Comparison of ENCODE assay signal across 9 mouse cellular contexts in genomic region chr14:31662555-31663211, GRCm38 (mm10). TPM values are rescaled to one million over a fixed set of nuclear protein-coding genes. Genes with fewer than 3 reads are reported as not detected.
A peak's percentile ranks its signal among the peaks of the same experiment; 100 is the strongest.
DNase-seq lines count a peak whose midpoint lies in the region; ATAC-seq lines count a peak whose summit lies in the region.
"Had no signal": no experiment of that assay in that cellular context is flagged by ENCODE, and none has a peak within 500 bp of the region (broad histone marks: within the 10 kb centered on the region; RNA-seq: fewer than 3 reads in every experiment).

No protein-coding gene starts in this region.

- 23% methylated on average over 9 of the region's 9 CpGs for WGBS in forebrain, embryonic 15.5 days
- 28% methylated on average over 9 of the region's 9 CpGs for WGBS in hindbrain, embryonic 11.5 days
- WGBS in limb, embryonic 13.5 days = 18% methylated on average over 9 of the region's 9 CpGs
- WGBS in midbrain, embryonic 15.5 days = 30% methylated on average over 9 of the region's 9 CpGs

- H3K27me3 ChIP-seq in forebrain, embryonic 15.5 days = no peaks in the 10 kb centered on the region
- H3K27me3 ChIP-seq in hindbrain, embryonic 11.5 days (ENCODE audit: control insufficient read depth, insufficient read depth, low read length) = no peaks in the 10 kb centered on the region
- H3K27me3 ChIP-seq in limb, embryonic 13.5 days = no peaks in the 10 kb centered on the region
- no peaks in the 10 kb centered on the region for H3K27me3 ChIP-seq in midbrain, embryonic 15.5 days (replicated peaks)

- peak overlapping the region; percentile 50 for H3K9ac ChIP-seq in forebrain, embryonic 15.5 days (replicated peaks)
- peak overlapping the region; percentile 62 for H3K9ac ChIP-seq in hindbrain, embryonic 11.5 days (ENCODE audit: low read depth, low read length)
- peak overlapping the region; percentile 55 for H3K9ac ChIP-seq in limb, embryonic 13.5 days
- peak overlapping the region; percentile 71 for H3K9ac ChIP-seq in midbrain, embryonic 15.5 days

- H3K36me3 ChIP-seq in forebrain, embryonic 15.5 days = peaks cover 3% of the 10 kb centered on the region; the same call in 1 of the 2 replicates
- no peaks in the 10 kb centered on the region for H3K36me3 ChIP-seq in hindbrain, embryonic 11.5 days (ENCODE audit: control insufficient read depth, insufficient read depth, low read length)
- H3K36me3 ChIP-seq in limb, embryonic 13.5 days = peaks cover 18% of the 10 kb centered on the region
- H3K36me3 ChIP-seq in midbrain, embryonic 15.5 days (replicated peaks) = no peaks in the 10 kb centered on the region

- peak overlapping the region; percentile 41 for H3K4me3 ChIP-seq in forebrain, embryonic 15.5 days
- peak overlapping the region; percentile 20; the same call in 1 of the 2 replicates for H3K4me3 ChIP-seq in hindbrain, embryonic 11.5 days (ENCODE audit: low read depth, low read length)
- peak overlapping the region; percentile 34 for H3K4me3 ChIP-seq in limb, embryonic 13.5 days
- peak overlapping the region; percentile 43 for H3K4me3 ChIP-seq in midbrain, embryonic 15.5 days

- peaks cover 57% of the 10 kb centered on the region for H3K4me1 ChIP-seq in forebrain, embryonic 15.5 days
- peaks cover 8% of the 10 kb centered on the region for H3K4me1 ChIP-seq in hindbrain, embryonic 11.5 days (replicated peaks; ENCODE audit: control insufficient read depth, insufficient read depth, low read length)
- peaks cover 87% of the 10 kb centered on the region for H3K4me1 ChIP-seq in limb, embryonic 13.5 days
- peaks cover 45% of the 10 kb centered on the region for H3K4me1 ChIP-seq in midbrain, embryonic 15.5 days

- ATAC-seq in cerebellum, adult (ENCODE audit: insufficient number of reproducible peaks, low FRiP score, low TSS enrichment) = peak; percentile 8; the same call in 1 of the 2 replicates
- peak; percentile 42 for ATAC-seq in forebrain, embryonic 15.5 days (replicated peaks)
- peak; percentile 65 for ATAC-seq in hindbrain, embryonic 11.5 days (ENCODE audit: low FRiP score)
- ATAC-seq in limb, embryonic 13.5 days (ENCODE audit: low FRiP score, low read depth) = 0 out of 2 replicates have a peak, but pooled peaks have one; percentile 4
- peak; percentile 52; the same call in 1 of the 2 replicates for ATAC-seq in midbrain, embryonic 15.5 days (replicated peaks)

- DNase-seq in cerebellum, adult 11 months = no peak
- peak; percentile 64 for DNase-seq in adrenal gland, postnatal 10 days
- DNase-seq in hindbrain, embryonic 11.5 days (ENCODE audit: low spot score) = peak; percentile 61
- DNase-seq in frontal cortex, postnatal 10 days (ENCODE audit: low spot score in 2 of 2) = no peak

- no peaks in the 10 kb centered on the region for H3K9me3 ChIP-seq in forebrain, embryonic 15.5 days
- H3K9me3 ChIP-seq in hindbrain, embryonic 11.5 days (ENCODE audit: control insufficient read depth, low read length) = no peaks in the 10 kb centered on the region
- H3K9me3 ChIP-seq in limb, embryonic 13.5 days = no peaks in the 10 kb centered on the region
- H3K9me3 ChIP-seq in midbrain, embryonic 15.5 days = no peaks in the 10 kb centered on the region

- peak overlapping the region; percentile 98 for H3K27ac ChIP-seq in forebrain, embryonic 15.5 days (replicated peaks)
- peak overlapping the region; percentile 95 for H3K27ac ChIP-seq in hindbrain, embryonic 11.5 days (ENCODE audit: low read depth, low read length)
- peak overlapping the region; percentile 98 for H3K27ac ChIP-seq in limb, embryonic 13.5 days
- peak overlapping the region; percentile 98 for H3K27ac ChIP-seq in midbrain, embryonic 15.5 days

- peak overlapping the region; percentile 64 for H3K4me2 ChIP-seq in forebrain, embryonic 15.5 days (replicated peaks)
- peak overlapping the region; percentile 56 for H3K4me2 ChIP-seq in hindbrain, embryonic 11.5 days (replicated peaks; ENCODE audit: low read depth, low read length)
- H3K4me2 ChIP-seq in limb, embryonic 13.5 days (replicated peaks) = peak overlapping the region; percentile 68
- peak overlapping the region; percentile 80 for H3K4me2 ChIP-seq in midbrain, embryonic 15.5 days

RNA-seq across cellular contexts. Expression of gene Hacl1, which starts 21.6 kb away (rescaled TPM):
- total RNA-seq in adrenal gland, postnatal 10 days (2021) = 100 to 1,000 TPM in 1 of 2 experiments, 10 to 100 TPM in 1; 86.3 to 159 TPM
- polyA plus RNA-seq in forebrain, embryonic 15.5 days (2015; fragmentation: Nextera tagmentation; extraction: Ambion mirVana) = 5.9 and 9.3 TPM in 2 replicates
- 9.4 and 12.3 TPM in 2 replicates for polyA plus RNA-seq in hindbrain, embryonic 11.5 days (2014; fragmentation: Nextera tagmentation; extraction: Ambion mirVana)
- polyA plus RNA-seq in limb, embryonic 13.5 days (2015; fragmentation: Nextera tagmentation; extraction: Ambion mirVana) = 15.3 and 15.7 TPM in 2 replicates
- 6.2 and 8.4 TPM in 2 replicates for polyA plus RNA-seq in midbrain, embryonic 15.5 days (2015; fragmentation: Nextera tagmentation; extraction: Ambion mirVana)

RNA-seq across cellular contexts. Expression of gene Btd, which starts 21.9 kb away (rescaled TPM):
- total RNA-seq in adrenal gland, postnatal 10 days (2021) = 10 to 100 TPM; 43.9 to 48.6 TPM
- 15.1 and 16.6 TPM in 2 replicates for polyA plus RNA-seq in forebrain, embryonic 15.5 days (2015; fragmentation: Nextera tagmentation; extraction: Ambion mirVana)
- 17.5 and 18.4 TPM in 2 replicates for polyA plus RNA-seq in hindbrain, embryonic 11.5 days (2014; fragmentation: Nextera tagmentation; extraction: Ambion mirVana)
- polyA plus RNA-seq in limb, embryonic 13.5 days (2015; fragmentation: Nextera tagmentation; extraction: Ambion mirVana) = 30.4 and 33.1 TPM in 2 replicates
- polyA plus RNA-seq in midbrain, embryonic 15.5 days (2015; fragmentation: Nextera tagmentation; extraction: Ambion mirVana) = 13.8 and 16.2 TPM in 2 replicates

RNA-seq across cellular contexts. Expression of gene Gm49387, which starts 22.0 kb away (rescaled TPM):
- total RNA-seq in adrenal gland, postnatal 10 days (2021) = 1 to 10 TPM; 4.6 to 7.4 TPM
- polyA plus RNA-seq in forebrain, embryonic 15.5 days (2015; fragmentation: Nextera tagmentation; extraction: Ambion mirVana) = 0.37 and 0.78 TPM in 2 replicates
- polyA plus RNA-seq in hindbrain, embryonic 11.5 days (2014; fragmentation: Nextera tagmentation; extraction: Ambion mirVana) = 0.42 and 1.1 TPM in 2 replicates
- polyA plus RNA-seq in limb, embryonic 13.5 days (2015; fragmentation: Nextera tagmentation; extraction: Ambion mirVana) = 0.47 and 1.6 TPM in 2 replicates
- polyA plus RNA-seq in midbrain, embryonic 15.5 days (2015; fragmentation: Nextera tagmentation; extraction: Ambion mirVana) = 0.63 and 1.2 TPM in 2 replicates
- polyA plus RNA-seq: large intestine, adult 2 months had no signal

Comparison
In these comparisons a context has a peak if more than half of its experiments do, and no peak if none do; other contexts are left out.
1. ATAC-seq: peak in every context shown above with its lines; median percentile 65 in hindbrain, embryonic 11.5 days; 52 in midbrain, embryonic 15.5 days; 42 in forebrain, embryonic 15.5 days; 8 in cerebellum, adult; 4 in limb, embryonic 13.5 days.
2. DNase-seq: peak in adrenal gland, postnatal 10 days (single experiment) and hindbrain, embryonic 11.5 days (single experiment); none in cerebellum, adult 11 months (single experiment) and frontal cortex, postnatal 10 days (0 of 2).
3. Peak in every context shown above with its lines, with median percentiles within 50 percentile points of each other: H3K27ac ChIP-seq, H3K4me2 ChIP-seq, H3K4me3 ChIP-seq and H3K9ac ChIP-seq.